Mouse (Mus musculus) ES-E14 (cell line): Measurements from ENCODE around the gene Gramd1b. TPM values are rescaled to one million over a fixed set of nuclear protein-coding genes. Genes with fewer than 3 reads are reported as not detected.

Source experiments
- DNase-seq: peaks from one replicate; pipeline ENCODE4 v3.0.0-alpha.2; 2013; ENCODE audit warnings: low read depth, low spot score
- H3K27ac ChIP-seq: 2 replicates; pipeline ENCODE4 v1.5.1; 2012; ENCODE audit warnings: low read depth, mild to moderate bottlenecking, low read length, moderate library complexity, mixed read lengths; ENCODE audit not compliant: poor library complexity, insufficient read depth, severe bottlenecking
- H3K36me3 ChIP-seq: 2 replicates; pipeline ENCODE4 v1.6.1; 2012; ENCODE audit warnings: mild to moderate bottlenecking, low read length, moderate library complexity, mixed read lengths; ENCODE audit not compliant: control insufficient read depth, poor library complexity, insufficient read depth, severe bottlenecking
- H3K4me1 ChIP-seq, 2 experiments: fragments of 150-350 bp in 1 of 2; sonication (generic) in 1 of 2; 2 replicates each; pipeline ENCODE4 v1.6.1; 2012; ENCODE audit warnings: low read length in 2 of 2, mild to moderate bottlenecking in 1 of 2, mixed read lengths in 1 of 2; ENCODE audit not compliant: control insufficient read depth in 2 of 2, insufficient read depth in 2 of 2, poor library complexity in 1 of 2
- H3K4me3 ChIP-seq, 2 experiments: fragments of 150-350 bp in 1 of 2; sonication (generic) in 1 of 2; 2 replicates each; pipeline ENCODE4 v1.5.1; 2012; ENCODE audit warnings: low read length in 2 of 2, low read depth in 1 of 2, mild to moderate bottlenecking in 1 of 2, mixed read lengths in 1 of 2; ENCODE audit not compliant: insufficient read depth in 1 of 2, poor library complexity in 1 of 2, severe bottlenecking in 1 of 2
- H3K9ac ChIP-seq: 2 replicates; pipeline ENCODE4 v1.6.1; 2012; ENCODE audit warnings: low read depth, mild to moderate bottlenecking, low read length, mixed read lengths; ENCODE audit not compliant: poor library complexity, insufficient read depth, severe bottlenecking
- H3K9me3 ChIP-seq: fragments of 150-350 bp; sonication (generic); 2 replicates; pipeline ENCODE4 v1.6.1; 2012; ENCODE audit warnings: low read depth, mild to moderate bottlenecking, low read length; ENCODE audit not compliant: control insufficient read depth, insufficient read depth
- CHD2 ChIP-seq: IDR thresholded peaks from 2 replicates; pipeline ENCODE4 v1.6.1; 2014; ENCODE audit warnings: mild to moderate bottlenecking, low read depth, low read length, inconsistent platforms
- HCFC1 ChIP-seq: IDR thresholded peaks from 2 replicates; pipeline ENCODE4 v1.6.1; 2012; ENCODE audit warnings: low read length, inconsistent platforms, borderline replicate concordance; ENCODE audit not compliant: insufficient read depth
- MAFK ChIP-seq: IDR thresholded peaks from 2 replicates; pipeline ENCODE4 v1.6.1; 2014; ENCODE audit warnings: mild to moderate bottlenecking, low read depth, low read length, inconsistent platforms; ENCODE audit not compliant: insufficient read depth
- ZC3H11A ChIP-seq: IDR thresholded peaks from 2 replicates; pipeline ENCODE4 v1.6.1; 2012; ENCODE audit warnings: low read depth, mild to moderate bottlenecking, inconsistent platforms, low read length, borderline replicate concordance
- ZNF384 ChIP-seq: IDR thresholded peaks from 2 replicates; pipeline ENCODE4 v1.6.1; 2012; ENCODE audit warnings: low read depth, low read length, inconsistent platforms
- in situ Hi-C, 2 experiments: fragments of 600-800 bp; cut with MboI; formaldehyde crosslinking; loops; one replicate each; pipeline ENCODE4 v1.15.1; 2025; ENCODE audit warnings: low sequenced_read_pairs in 2 of 2, inconsistent platforms in 1 of 2; ENCODE audit not compliant: unreplicated experiment in 2 of 2
- total RNA-seq: library from RNA; depleted of rRNA; stranded (reverse); fragments of 300-350 nt; gene quantifications from 2 replicates; pipeline ENCODE4 v1.2.3, GENCODE M21; 2012

The Gramd1b gene
- total RNA-seq, 1 experiment, result 24.1 TPM

- H3K36me3 ChIP-seq, result no peaks in the 10 kb centered on the region
- no peaks in the 10 kb centered on the region for H3K9me3 ChIP-seq
- H3K9ac ChIP-seq, result no peak overlapping the region
- H3K4me1 ChIP-seq, result peaks cover 0 to 5% of the 10 kb centered on the region in 2 experiments; a peak in 2 of 4 replicates
- no peak overlapping the region for H3K4me3 ChIP-seq
- in situ Hi-C loops, result no loop called here
- TF ChIP-seq MAFK, result no peak
- no peak for TF ChIP-seq HCFC1
- TF ChIP-seq ZC3H11A, result no peak
- TF ChIP-seq CHD2, result no peak
- no peak for TF ChIP-seq ZNF384
- H3K27ac ChIP-seq, result no peak overlapping the region
- no peak for DNase-seq
These were observed 92.3 kb downstream of the Gramd1b start for GRCm38 (mm10) chr9:40438731-40439526.

DNA sequence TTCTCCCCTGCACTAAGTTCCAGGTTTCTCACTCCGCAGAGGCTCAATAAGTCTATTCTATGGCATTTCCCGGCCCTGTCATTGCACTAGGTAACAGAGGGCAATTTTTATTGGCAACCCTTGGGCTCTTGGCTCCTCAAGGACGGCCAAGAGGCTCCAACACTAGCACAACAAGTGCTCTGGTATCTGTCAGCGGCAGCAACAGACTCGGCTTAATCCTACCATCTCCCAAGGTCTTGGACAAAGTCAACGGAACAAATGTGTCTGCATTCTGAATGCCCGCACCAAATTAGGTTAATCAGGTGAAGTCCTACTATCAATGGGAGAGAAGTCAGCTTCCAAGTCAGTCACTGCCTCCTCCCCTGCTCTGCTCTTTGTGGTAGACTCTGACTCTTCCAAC is 93.3 kb downstream of the Gramd1b start:
- Histone ChIP-seq H3K4me3 (no peak overlapping the region), H3K36me3 (no peaks in the 10 kb centered on the region), H3K9me3 (no peaks in the 10 kb centered on the region), H3K9ac (no peak overlapping the region), H3K4me1 (peaks cover 0 to 5% of the 10 kb centered on the region in 2 experiments; a peak in 2 of 4 replicates), H3K27ac (no peak overlapping the region)
- in situ Hi-C loops, result no loop called here
- TF ChIP-seq ZNF384, result no peak
- no peak for TF ChIP-seq HCFC1
- TF ChIP-seq MAFK, result no peak
- TF ChIP-seq ZC3H11A, result no peak
- TF ChIP-seq CHD2, result no peak
- DNase-seq, result no peak

DNA sequence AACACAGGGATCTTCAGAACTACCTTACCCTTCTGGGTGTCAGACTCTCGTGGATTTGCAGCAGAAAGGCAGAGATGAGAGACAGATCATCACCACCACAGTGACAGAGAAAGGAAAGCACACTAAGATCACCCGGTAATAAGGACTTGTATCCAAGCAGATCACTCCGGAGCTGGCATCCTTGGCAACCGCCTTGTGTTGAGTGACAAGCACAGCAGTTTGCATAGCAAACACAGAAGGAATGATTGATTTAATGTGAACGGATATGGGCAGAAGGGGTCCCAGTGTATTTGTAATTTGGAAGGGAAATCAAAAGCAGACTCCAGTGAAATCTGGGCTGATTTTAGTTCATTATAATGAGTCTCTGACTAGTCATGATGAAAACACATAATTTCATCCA is 97.9 kb downstream of the Gramd1b start:
- Histone ChIP-seq H3K9me3 (no peaks in the 10 kb centered on the region), H3K4me1 (no peaks in the 10 kb centered on the region), H3K4me3 (no peak overlapping the region), H3K36me3 (no peaks in the 10 kb centered on the region), H3K9ac (no peak overlapping the region), H3K27ac (no peak overlapping the region)
- DNase-seq, result no peak
- in situ Hi-C loops, result no loop called here
- TF ChIP-seq HCFC1, result no peak
- TF ChIP-seq MAFK, result no peak

- no peak overlapping the region for H3K27ac ChIP-seq
- no peaks in the 10 kb centered on the region for H3K4me1 ChIP-seq
- DNase-seq, result no peak
- H3K9me3 ChIP-seq, result no peaks in the 10 kb centered on the region
- H3K36me3 ChIP-seq, result no peaks in the 10 kb centered on the region
- TF ChIP-seq CHD2 (no peak), MAFK (no peak), ZC3H11A (no peak), HCFC1 (no peak), ZNF384 (no peak)
- no peak overlapping the region for H3K9ac ChIP-seq
- no peak overlapping the region for H3K4me3 ChIP-seq
- in situ Hi-C loops, result no loop called here
These were observed 100.2 kb downstream of the Gramd1b start for GRCm38 (mm10) chr9:40430969-40431368.

GRCm38 (mm10) chr9:40427663-40428062 is 103.5 kb downstream of the Gramd1b start:
- Histone ChIP-seq H3K27ac (no peak overlapping the region), H3K9ac (no peak overlapping the region), H3K36me3 (no peaks in the 10 kb centered on the region), H3K4me3 (no peak overlapping the region), H3K4me1 (no peaks in the 10 kb centered on the region), H3K9me3 (no peaks in the 10 kb centered on the region)
- no peak for DNase-seq
- in situ Hi-C loops, result no loop called here
- TF ChIP-seq ZNF384 (no peak), HCFC1 (no peak), MAFK (no peak), CHD2 (no peak), ZC3H11A (no peak)
